Mouse (Mus musculus) olfactory bulb, adult 2 months (tissue): ENCODE measurements around the gene Frmd6.

Experiments used
- CTCF ChIP-seq: fragments of 200-500 bp; IDR thresholded peaks from 2 replicates; pipeline ENCODE4 v1.5.1; 2012; ENCODE audit warnings: low read depth, mild to moderate bottlenecking, low read length, moderate library complexity; ENCODE audit not compliant: insufficient read depth
- POLR2A ChIP-seq: fragments of 200-500 bp; IDR thresholded peaks from 2 replicates; pipeline ENCODE4 v1.6.1; 2012; ENCODE audit warnings: mild to moderate bottlenecking, low read depth, low read length, moderate library complexity; ENCODE audit not compliant: insufficient read depth

GRCm38 (mm10) chr12:70845371-70845770 lies 20.1 kb downstream of the Frmd6 start:
- no peak for TF ChIP-seq CTCF
- TF ChIP-seq POLR2A = no peak
